Mouse (Mus musculus): ENCODE measurements around the gene Sparcl1.

GRCm38 (mm10) chr5:104128281-104129031 lies 14.9 kb upstream of the Sparcl1 start:
- TF ChIP-seq CTCF (IDR thresholded peaks at IDR 0.05; ENCODE audit: low read depth, low read length) = no peak
- no peak for TF ChIP-seq POLR2A (IDR thresholded peaks at IDR 0.05; ENCODE audit: extremely low read depth, insufficient read depth, low read length)

All from liver, adult 2 months (tissue).